Mouse (Mus musculus) heart, embryonic 12.5 days (tissue): ENCODE data around the gene Tshr. TPM values are rescaled to one million over a fixed set of nuclear protein-coding genes. Genes with fewer than 3 reads are reported as not detected.
"Not testable (repeated sequence)": the region's sequence is repeated elsewhere in the genome, so short reads cannot be mapped to it uniquely, and the experiment has no call there.

Experiments used
- ATAC-seq: fragments of 200-750 bp; cut with Nextera tagmentation; 2 replicates; pipeline ENCODE4 v1.8.0; 2017; ENCODE audit warnings: moderate TSS enrichment, moderate library complexity; ENCODE audit not compliant: insufficient number of reproducible peaks, low FRiP score
- H3K27ac ChIP-seq: fragments of 300-500 bp; sonication (generic); 2 replicates; pipeline ENCODE4 v1.5.1; 2016; ENCODE audit warnings: mild to moderate bottlenecking, moderate library complexity; ENCODE audit not compliant: poor library complexity, severe bottlenecking
- H3K27me3 ChIP-seq: fragments of 300-500 bp; sonication (generic); replicated peaks from 2 replicates; pipeline ENCODE4 v1.6.1; 2016; ENCODE audit warnings: mild to moderate bottlenecking, moderate library complexity
- H3K36me3 ChIP-seq: fragments of 300-500 bp; sonication (generic); 2 replicates; pipeline ENCODE4 v1.6.1; 2016; ENCODE audit warnings: mild to moderate bottlenecking, moderate library complexity
- H3K4me1 ChIP-seq: fragments of 300-500 bp; sonication (generic); replicated peaks from 2 replicates; pipeline ENCODE4 v1.6.1; 2016; ENCODE audit warnings: mild to moderate bottlenecking
- H3K4me2 ChIP-seq: fragments of 300-500 bp; sonication (generic); 2 replicates; pipeline ENCODE4 v1.6.1; 2016; ENCODE audit warnings: mild to moderate bottlenecking, moderate library complexity
- H3K4me3 ChIP-seq: fragments of 300-500 bp; sonication (generic); 2 replicates; pipeline ENCODE4 v1.5.1; 2016; ENCODE audit warnings: mild to moderate bottlenecking
- H3K9ac ChIP-seq: fragments of 300-500 bp; sonication (generic); 2 replicates; pipeline ENCODE4 v1.6.1; 2016; ENCODE audit warnings: mild to moderate bottlenecking, moderate library complexity
- H3K9me3 ChIP-seq: fragments of 300-500 bp; sonication (generic); replicated peaks from 2 replicates; pipeline ENCODE4 v1.6.1; 2016; ENCODE audit warnings: mild to moderate bottlenecking, moderate library complexity
- WGBS: fragments of 180-500 bp; shearing (Covaris S2); methylation state at CpG from one replicate; pipeline ENCODE4 v1.1.7; 2016; 5-methylcytosine and 5-hydroxymethylcytosine counted together
- polyA plus RNA-seq: library from polyadenylated mRNA; unstranded; fragments of >200 nt; fragmentation: Nextera tagmentation; extraction: Ambion mirVana; gene quantifications from 2 replicates; pipeline ENCODE4 v1.2.1, GENCODE M21; 2016

Tshr gene
- polyA plus RNA-seq, 1 experiment from 2014 or later: 0.08 TPM

DNA sequence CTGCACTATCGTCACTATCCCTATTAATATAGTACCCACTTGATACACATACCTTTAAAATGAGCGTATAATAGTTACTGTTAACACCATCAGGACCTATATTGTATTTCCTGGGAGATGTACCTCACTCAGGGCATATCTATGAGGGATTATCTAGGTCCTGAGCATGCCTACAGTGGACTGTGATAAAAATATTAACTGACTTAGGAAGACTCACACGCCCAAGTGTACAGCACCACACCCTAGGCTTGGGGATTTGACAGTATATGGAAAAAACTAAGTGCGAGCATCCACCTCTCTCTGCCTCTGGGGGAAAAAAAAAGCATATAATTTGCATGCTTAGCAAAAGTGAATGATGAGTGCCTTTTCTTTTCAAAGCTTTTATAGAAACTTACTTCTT is 182.8 kb downstream of the Tshr start:
- ATAC-seq: no peak
- Histone ChIP-seq H3K9ac (no peak overlapping the region), H3K9me3 (no peaks in the 10 kb centered on the region), H3K36me3 (peaks cover 74% of the 10 kb centered on the region), H3K27ac (no peak overlapping the region), H3K4me2 (no peak overlapping the region), H3K4me1 (peaks cover 8% of the 10 kb centered on the region), H3K27me3 (no peaks in the 10 kb centered on the region), H3K4me3 (no peak overlapping the region)
- WGBS: 89% methylated on average over 4 of the region's 4 CpGs

DNA sequence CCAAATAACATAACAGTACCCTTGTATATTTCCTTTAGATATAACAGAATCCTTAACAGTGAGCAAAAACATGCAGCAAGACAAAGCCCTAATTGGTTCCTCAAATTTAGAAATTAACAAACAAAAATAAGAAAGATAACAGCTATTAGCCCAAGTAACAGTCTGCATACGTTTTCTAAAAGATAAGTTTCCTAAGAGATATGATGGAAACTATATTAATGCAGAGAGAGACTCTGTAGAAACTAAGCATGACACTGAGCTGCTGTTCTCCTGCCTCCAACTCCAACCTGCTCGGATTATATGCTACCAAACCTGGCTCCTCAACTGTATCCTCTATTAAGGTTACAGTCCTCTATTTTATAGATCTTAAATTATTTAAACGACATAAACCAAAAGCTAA is 184.9 kb downstream of the Tshr start:
- Histone ChIP-seq H3K27ac (no peak overlapping the region), H3K9me3 (no peaks in the 10 kb centered on the region), H3K4me2 (no peak overlapping the region), H3K27me3 (no peaks in the 10 kb centered on the region), H3K4me3 (no peak overlapping the region), H3K4me1 (no peaks in the 10 kb centered on the region), H3K36me3 (peaks cover 75% of the 10 kb centered on the region), H3K9ac (no peak overlapping the region)
- 78% methylated on average over 3 of the region's 3 CpGs for WGBS
- no peak for ATAC-seq

DNA sequence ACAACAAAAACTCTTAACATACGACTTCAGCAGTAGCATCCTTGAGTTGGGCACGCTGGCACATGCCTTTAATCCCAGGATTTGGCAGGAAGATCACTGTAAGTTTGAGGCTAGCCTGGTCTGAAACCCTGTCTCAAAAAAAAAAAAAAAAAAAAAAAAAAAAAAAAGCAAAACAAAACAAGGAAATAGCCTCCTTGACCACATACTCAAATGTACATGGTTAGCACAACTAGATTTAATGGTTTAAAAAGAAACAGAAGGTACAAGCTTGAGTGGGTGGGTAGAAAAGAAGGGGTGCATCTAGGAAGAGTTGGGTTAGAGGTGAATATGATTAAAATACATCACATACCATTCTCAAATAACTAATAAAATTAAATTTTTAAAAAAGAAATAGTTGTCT is 187.3 kb downstream of the Tshr start:
- no peaks in the 10 kb centered on the region for H3K4me1 ChIP-seq
- peaks cover 73% of the 10 kb centered on the region for H3K36me3 ChIP-seq
- no peak overlapping the region for H3K27ac ChIP-seq
- H3K4me2 ChIP-seq: no peak overlapping the region
- H3K4me3 ChIP-seq: no peak overlapping the region
- no peak overlapping the region for H3K9ac ChIP-seq
- 92% methylated on average over 2 of the region's 2 CpGs for WGBS
- ATAC-seq: no peak
- H3K27me3 ChIP-seq: no peaks in the 10 kb centered on the region
- no peaks in the 10 kb centered on the region for H3K9me3 ChIP-seq

DNA sequence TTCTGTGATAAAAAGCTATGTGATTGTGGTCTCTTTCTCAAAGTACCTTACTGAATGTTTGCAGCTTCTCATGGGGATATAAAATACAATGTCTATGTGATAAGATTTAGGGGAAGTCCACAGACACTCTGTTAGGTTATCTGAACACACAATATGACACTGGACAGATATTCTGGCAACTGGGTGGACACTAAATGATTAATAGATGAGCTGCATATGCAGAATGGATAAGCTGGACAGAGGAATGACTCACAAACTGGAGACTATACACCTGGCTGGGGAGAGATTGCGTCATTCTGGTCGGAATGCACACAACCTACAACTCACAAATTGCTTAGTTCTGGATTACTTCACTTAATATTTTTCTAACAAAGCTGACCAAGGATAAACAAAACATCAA is 195.3 kb downstream of the Tshr start:
- Histone ChIP-seq H3K9me3 (no peaks in the 10 kb centered on the region), H3K36me3 (peaks cover 47% of the 10 kb centered on the region), H3K4me3 (no peak overlapping the region), H3K27me3 (no peaks in the 10 kb centered on the region), H3K27ac (no peak overlapping the region), H3K4me1 (peaks cover 15% of the 10 kb centered on the region), H3K4me2 (no peak overlapping the region), H3K9ac (no peak overlapping the region)
- WGBS: 94% methylated on average over 2 of the region's 2 CpGs
- ATAC-seq: no peak

DNA sequence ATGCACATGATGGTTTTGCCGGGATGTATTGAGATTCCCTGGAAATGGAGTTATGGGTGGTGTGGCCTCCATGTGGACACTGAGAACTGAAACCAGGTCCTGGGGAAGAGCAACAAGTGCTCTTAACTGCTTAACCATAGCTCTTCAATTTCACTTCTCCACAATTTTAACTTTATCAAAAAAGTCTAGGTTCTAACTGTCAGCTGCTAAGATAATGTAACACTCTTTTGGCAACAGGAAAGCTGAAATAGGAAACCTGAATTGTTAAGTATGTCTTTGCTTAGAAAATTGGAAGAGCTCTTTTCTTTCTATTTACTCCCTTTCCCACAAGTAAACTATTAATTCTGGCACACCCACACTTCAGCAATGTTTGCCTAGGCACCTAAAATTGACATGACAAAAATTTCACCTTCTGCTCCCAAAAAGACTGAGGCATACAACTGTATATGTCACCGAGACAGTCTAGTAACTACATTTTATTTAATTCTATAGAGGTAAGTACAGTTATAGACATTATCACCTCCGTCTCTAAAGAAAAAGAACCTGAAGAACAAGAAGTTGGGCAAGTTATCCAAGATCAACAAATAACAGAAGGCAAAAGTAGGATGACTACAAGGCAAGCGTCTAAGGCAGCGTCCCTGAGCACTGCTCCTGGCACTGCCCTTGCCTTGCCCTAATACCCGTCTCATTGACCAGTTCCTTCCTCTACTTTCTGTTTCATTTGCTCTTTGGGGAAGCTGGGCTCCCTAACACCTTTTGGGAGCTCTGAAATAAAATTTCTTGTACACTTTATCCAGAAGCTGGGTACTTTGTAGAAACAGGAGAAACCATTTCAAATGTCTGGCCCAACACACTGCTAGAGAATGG is 197.1 kb downstream of the Tshr start:
- no peak overlapping the region for H3K4me2 ChIP-seq
- peaks cover 49% of the 10 kb centered on the region for H3K36me3 ChIP-seq
- 0 out of 2 replicates have a peak, but pooled peaks cover 2% of the 10 kb centered on the region for H3K9me3 ChIP-seq
- 91% methylated on average over 6 of the region's 6 CpGs for WGBS
- ATAC-seq: no peak
- no peak overlapping the region for H3K27ac ChIP-seq
- no peak overlapping the region for H3K4me3 ChIP-seq
- no peak overlapping the region for H3K9ac ChIP-seq
- H3K27me3 ChIP-seq: no peaks in the 10 kb centered on the region
- peaks cover 15% of the 10 kb centered on the region for H3K4me1 ChIP-seq

DNA sequence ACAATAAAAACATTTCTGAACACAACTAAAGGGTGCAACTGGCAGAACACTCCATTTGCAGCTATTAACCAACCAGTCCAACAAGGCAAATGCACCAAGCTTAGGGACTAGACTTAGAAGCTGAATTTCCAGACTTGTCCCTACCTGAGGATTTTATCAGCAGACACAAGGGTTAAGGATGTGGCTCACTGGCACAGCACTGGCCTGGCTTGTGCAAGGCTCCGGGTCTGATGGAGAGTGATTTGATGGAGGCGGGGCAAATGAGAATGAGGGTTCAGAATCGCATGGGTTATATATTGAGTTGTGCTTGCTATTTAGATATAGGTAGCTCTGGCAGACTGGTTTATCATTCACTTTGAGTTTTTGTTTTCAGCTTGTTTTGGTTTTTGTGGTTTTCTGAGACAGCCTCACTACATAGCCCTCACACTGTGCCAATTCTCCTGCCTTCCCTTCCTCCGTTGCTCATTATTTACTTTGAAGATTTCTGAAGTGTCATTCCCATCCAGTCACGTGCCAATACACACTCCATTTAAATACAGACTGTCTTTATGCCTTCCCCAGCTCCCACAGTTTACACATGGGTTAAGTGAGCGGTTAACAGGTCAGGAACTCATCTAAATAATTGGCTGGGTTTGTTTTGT is 198.1 kb downstream of the Tshr start:
- no peak overlapping the region for H3K4me3 ChIP-seq
- peaks cover 45% of the 10 kb centered on the region for H3K36me3 ChIP-seq
- 73% methylated on average over 6 of the region's 6 CpGs for WGBS
- peaks cover 22% of the 10 kb centered on the region for H3K4me1 ChIP-seq
- no peak overlapping the region for H3K27ac ChIP-seq
- 0 out of 2 replicates have a peak, but pooled peaks cover 2% of the 10 kb centered on the region for H3K9me3 ChIP-seq
- ATAC-seq: no peak
- H3K9ac ChIP-seq: no peak overlapping the region
- H3K27me3 ChIP-seq: no peaks in the 10 kb centered on the region
- no peak overlapping the region for H3K4me2 ChIP-seq

DNA sequence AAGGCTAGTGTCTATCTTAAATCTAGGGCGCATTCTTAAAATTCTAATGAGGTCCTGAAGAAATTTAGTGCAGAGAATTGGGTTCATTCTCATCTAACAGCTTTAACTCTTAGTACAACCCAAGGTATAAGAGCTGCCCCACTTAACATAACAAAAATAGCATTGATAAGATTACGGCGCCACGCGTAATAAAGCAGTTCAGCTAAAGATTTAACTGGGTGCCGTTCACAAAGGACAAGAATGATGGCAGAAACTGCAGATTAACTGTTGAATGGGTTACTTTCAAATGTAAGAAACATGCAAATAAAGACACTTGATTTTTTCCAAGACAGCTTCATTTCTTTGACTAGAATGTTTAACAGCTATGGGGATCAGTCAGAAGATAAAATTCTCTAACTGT is 199.0 kb downstream of the Tshr start:
- Histone ChIP-seq H3K4me1 (peaks cover 22% of the 10 kb centered on the region), H3K4me3 (no peak overlapping the region), H3K27me3 (no peaks in the 10 kb centered on the region), H3K27ac (no peak overlapping the region), H3K9ac (no peak overlapping the region), H3K4me2 (peak overlapping the region; percentile 19; the same call in 1 of the 2 replicates), H3K36me3 (peaks cover 37% of the 10 kb centered on the region), H3K9me3 (0 out of 2 replicates have a peak, but pooled peaks cover 2% of the 10 kb centered on the region)
- no peak for ATAC-seq
- WGBS: 42% methylated on average over 6 of the region's 6 CpGs

DNA sequence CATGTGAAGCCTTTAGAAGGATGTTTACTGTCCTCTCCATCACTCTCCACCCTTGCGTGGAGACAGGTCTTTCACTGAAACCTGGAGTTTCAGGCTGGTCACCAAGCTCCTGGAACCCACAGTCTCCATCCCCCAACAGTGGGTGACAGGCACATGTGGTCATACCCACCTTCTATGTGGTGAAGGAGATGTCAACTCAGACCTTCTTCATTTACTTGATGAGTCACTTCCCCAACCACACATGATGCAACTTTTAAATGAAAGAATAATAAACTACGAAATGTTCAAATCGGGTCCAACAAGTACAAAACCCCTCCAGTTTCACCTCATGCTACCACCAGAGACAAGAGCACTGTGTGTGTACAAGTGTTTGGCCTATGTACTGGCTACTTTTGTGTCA is 200.8 kb downstream of the Tshr start:
- peaks cover 22% of the 10 kb centered on the region for H3K4me1 ChIP-seq
- WGBS: 94% methylated on average over 3 of the region's 3 CpGs
- H3K9me3 ChIP-seq: 0 out of 2 replicates have a peak, but pooled peaks cover 2% of the 10 kb centered on the region
- H3K9ac ChIP-seq: no peak overlapping the region
- H3K4me2 ChIP-seq: no peak overlapping the region
- H3K27me3 ChIP-seq: no peaks in the 10 kb centered on the region
- no peak overlapping the region for H3K4me3 ChIP-seq
- ATAC-seq: no peak
- no peak overlapping the region for H3K27ac ChIP-seq
- H3K36me3 ChIP-seq: peaks cover 26% of the 10 kb centered on the region

DNA sequence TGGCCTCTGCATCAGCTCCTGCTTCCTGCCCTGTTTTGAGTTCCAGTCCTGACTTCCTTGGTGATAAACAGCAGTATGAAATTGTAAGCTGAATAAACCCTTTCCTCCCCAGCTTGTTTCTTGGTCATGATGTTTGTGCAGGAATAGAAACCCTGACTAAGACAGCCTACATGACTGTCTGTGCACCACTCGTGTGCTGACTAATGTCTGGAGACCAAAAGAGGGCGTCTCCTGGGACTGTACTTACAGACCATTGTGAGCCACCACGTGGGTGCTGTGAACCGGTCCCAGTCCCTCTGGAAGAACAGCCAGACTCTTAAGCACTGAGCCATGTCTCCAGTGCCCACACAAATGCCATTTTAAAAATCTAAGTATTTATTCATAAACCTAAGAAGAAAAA is 201.5 kb downstream of the Tshr start:
- not testable (repeated sequence) for H3K27ac ChIP-seq, H3K27me3 ChIP-seq, H3K9me3 ChIP-seq, ATAC-seq, H3K9ac ChIP-seq, H3K4me3 ChIP-seq, H3K4me2 ChIP-seq
- WGBS: 95% methylated on average over 4 of the region's 4 CpGs
- H3K36me3 ChIP-seq: peaks cover 23% of the 10 kb centered on the region
- H3K4me1 ChIP-seq: peaks cover 22% of the 10 kb centered on the region

DNA sequence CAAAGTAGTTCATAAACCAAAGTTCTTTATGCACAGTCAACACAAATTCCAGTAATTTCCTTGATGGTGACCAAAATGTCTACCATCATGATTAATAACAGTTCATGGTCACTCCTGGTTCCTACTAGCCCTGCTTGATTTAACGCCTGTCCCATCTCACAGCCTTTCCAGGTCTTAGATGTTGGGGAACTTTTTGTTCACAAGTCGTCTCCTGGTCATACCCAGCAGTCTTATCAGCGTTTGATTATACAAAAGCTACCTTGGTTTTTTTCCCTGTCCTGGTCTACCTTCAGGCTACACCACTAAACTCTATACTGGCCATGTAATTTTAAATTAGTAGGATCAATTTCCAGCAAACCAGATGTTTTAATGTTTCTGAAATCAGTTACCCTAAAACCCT is 202.7 kb downstream of the Tshr start:
- peak overlapping the region; percentile 99; the same call in 1 of the 2 replicates for H3K4me3 ChIP-seq
- no peak overlapping the region; the same call in none of the 2 replicates for H3K9ac ChIP-seq
- no peak overlapping the region for H3K27ac ChIP-seq
- H3K4me2 ChIP-seq: peak overlapping the region; percentile 75
- peaks cover 21% of the 10 kb centered on the region for H3K4me1 ChIP-seq
- no peak for ATAC-seq
- WGBS: 55% methylated on average over 3 of the region's 3 CpGs
- H3K27me3 ChIP-seq: no peaks in the 10 kb centered on the region
- H3K36me3 ChIP-seq: peaks cover 23% of the 10 kb centered on the region
- 0 out of 2 replicates have a peak, but pooled peaks cover 2% of the 10 kb centered on the region for H3K9me3 ChIP-seq

DNA sequence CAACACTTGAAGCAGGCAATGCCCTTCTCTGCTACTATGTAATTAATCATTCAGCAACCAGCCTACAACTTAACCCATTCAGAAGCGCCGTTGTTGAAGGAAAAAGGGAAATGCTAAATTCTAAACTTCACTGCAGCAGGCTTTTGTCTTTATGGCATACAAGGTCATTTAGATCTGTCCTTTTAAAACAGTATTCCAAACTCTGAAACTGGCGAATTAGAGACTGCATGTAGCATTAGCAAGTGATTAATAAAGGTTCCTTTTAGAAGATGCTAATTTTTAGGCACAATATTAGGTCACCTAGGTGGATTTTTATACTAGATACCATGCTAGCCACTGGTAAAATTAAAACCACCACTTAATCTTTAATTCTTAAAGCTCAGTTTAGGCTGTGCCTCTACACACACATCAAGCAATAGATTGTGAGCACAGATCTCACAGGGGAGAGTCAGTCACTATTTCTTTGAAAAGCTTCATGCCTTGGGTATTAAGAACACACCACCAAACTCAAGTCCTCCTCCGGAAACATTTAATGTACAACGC is 203.2 kb downstream of the Tshr start:
- no peak for ATAC-seq
- no peaks in the 10 kb centered on the region for H3K27me3 ChIP-seq
- H3K4me1 ChIP-seq: peaks cover 18% of the 10 kb centered on the region
- 0 out of 2 replicates have a peak, but pooled peaks cover 2% of the 10 kb centered on the region for H3K9me3 ChIP-seq
- H3K36me3 ChIP-seq: peaks cover 21% of the 10 kb centered on the region
- peak overlapping the region; percentile 99 for H3K4me3 ChIP-seq
- peak overlapping the region; percentile 96 for H3K9ac ChIP-seq
- WGBS: 31% methylated on average over 5 of the region's 5 CpGs
- H3K27ac ChIP-seq: peak overlapping the region; percentile 100
- H3K4me2 ChIP-seq: peak overlapping the region; percentile 75
